Mouse (Mus musculus) spleen, postnatal 36 days (tissue): ENCODE results near the gene Alg2.
A peak's percentile ranks its signal among the peaks of the same experiment; 100 is the strongest.

Source experiments
- DNase-seq, 2 experiments: peaks; one replicate each; pipeline ENCODE4 v3.0.0; 2022; ENCODE audit warnings: low spot score in 2 of 2, mixed read lengths in 1 of 2

Gene Alg2

GRCm38 (mm10) chr4:47473968-47474729, at the start of gene Alg2, which contains the start of gene Sec61b:
Gene Alg2, minus strand, starts transcription at chr4:47474333.
Gene Sec61b, plus strand, starts transcription at chr4:47474658.
- peak; percentile 98 for DNase-seq

GRCm38 (mm10) chr4:47521884-47522605, 47.9 kb upstream of the Alg2 start:
- no peak for DNase-seq

GRCm38 (mm10) chr4:47520076-47520475, 45.9 kb upstream of the Alg2 start:
- DNase-seq = no peak

- no peak for DNase-seq
These were observed 44.5 kb upstream of the Alg2 start for GRCm38 (mm10) chr4:47518551-47519181.

- DNase-seq = no peak
These were observed 30.8 kb upstream of the Alg2 start for GRCm38 (mm10) chr4:47504841-47505517.

- DNase-seq = no peak
These were observed 28.9 kb upstream of the Alg2 start for GRCm38 (mm10) chr4:47503045-47503444.

GRCm38 (mm10) chr4:47502546-47502971, 28.4 kb upstream of the Alg2 start:
- peak in 1 of 2 experiments; percentile 27 for DNase-seq

- DNase-seq = no peak
These were observed 25.0 kb upstream of the Alg2 start for GRCm38 (mm10) chr4:47499121-47499545.

- DNase-seq = no peak
These were observed 23.8 kb upstream of the Alg2 start for GRCm38 (mm10) chr4:47497811-47498385.

- no peak for DNase-seq
These were observed 20.6 kb upstream of the Alg2 start for GRCm38 (mm10) chr4:47494686-47495085.

- DNase-seq = no peak
These were observed 20.0 kb upstream of the Alg2 start for GRCm38 (mm10) chr4:47494137-47494536.

GRCm38 (mm10) chr4:47493456-47493855, 19.3 kb upstream of the Alg2 start:
- DNase-seq = no peak

GRCm38 (mm10) chr4:47492311-47493086, 18.4 kb upstream of the Alg2 start:
- no peak for DNase-seq

- DNase-seq = no peak
These were observed 17.1 kb upstream of the Alg2 start for GRCm38 (mm10) chr4:47491243-47491642.

GRCm38 (mm10) chr4:47480576-47480975, 6.4 kb upstream of the Alg2 start:
- no peak for DNase-seq

GRCm38 (mm10) chr4:47480095-47480494, 6.0 kb upstream of the Alg2 start:
- no peak for DNase-seq

GRCm38 (mm10) chr4:47477539-47477938, 3.4 kb upstream of the Alg2 start:
- DNase-seq = no peak

GRCm38 (mm10) chr4:47474730-47475643, 854 bp upstream of the Alg2 start:
- DNase-seq = no peak

GRCm38 (mm10) chr4:47473586-47473967, 556 bp downstream of the Alg2 start:
- peak in 1 of 2 experiments; percentile 6 for DNase-seq

- DNase-seq = no peak
These were observed 6.9 kb downstream of the Alg2 start for GRCm38 (mm10) chr4:47467196-47467595.
